ENCODE assay signal across 9 mouse cellular contexts in the genomic region with DNA sequence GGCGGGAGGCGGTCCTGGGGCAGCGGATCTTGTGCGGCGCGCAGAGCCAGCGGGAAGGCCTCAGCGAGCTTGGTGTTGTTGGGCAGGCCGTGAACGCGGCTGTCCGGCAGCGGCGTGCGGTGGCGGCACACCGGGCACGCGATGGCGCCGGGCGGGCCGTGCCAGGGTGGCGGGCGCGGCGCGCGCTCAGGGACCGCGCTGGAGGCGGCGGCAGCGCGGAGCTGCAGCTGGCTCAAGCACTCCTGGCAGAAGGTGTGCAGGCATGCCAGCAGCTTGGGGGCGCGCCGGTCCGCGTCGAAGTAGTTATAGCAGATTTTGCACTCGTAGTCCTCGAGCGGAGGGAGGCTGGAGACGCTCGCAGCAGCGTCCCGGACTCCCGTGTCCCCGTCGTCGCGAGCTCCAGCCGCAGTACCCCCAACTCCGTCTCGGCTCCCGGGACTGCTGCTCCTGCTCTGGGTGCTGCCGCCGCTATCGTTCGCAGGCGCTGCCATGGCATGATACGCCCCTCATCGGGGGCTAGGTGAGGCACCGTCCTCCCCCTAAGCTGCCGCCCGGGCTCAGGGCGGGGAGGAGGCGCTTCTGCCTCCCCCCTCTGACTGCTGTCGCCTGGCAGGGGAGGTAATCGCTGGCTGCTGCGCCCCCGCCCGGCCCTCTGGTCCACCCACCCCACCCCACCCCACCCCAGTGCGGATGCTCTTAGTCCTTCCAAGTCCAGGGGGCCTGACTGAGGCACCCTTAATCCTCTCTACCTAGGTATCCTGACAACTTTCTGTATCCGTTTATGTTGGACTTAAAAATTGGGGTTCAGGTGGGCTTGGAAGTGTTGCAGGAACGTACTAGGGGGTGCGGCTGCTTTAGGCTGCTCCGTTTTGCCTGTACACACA. TPM values are rescaled to one million over a fixed set of nuclear protein-coding genes. Genes with fewer than 3 reads are reported as not detected.
DNase-seq lines count a peak whose midpoint lies in the region; ATAC-seq lines count a peak whose summit lies in the region.
"Had no signal": no experiment of that assay in that cellular context is flagged by ENCODE, and none has a peak within 500 bp of the region (broad histone marks: within the 10 kb centered on the region; RNA-seq: fewer than 3 reads in every experiment).

No protein-coding gene starts in this region.

- peaks cover 7% of the 10 kb centered on the region; the same call in 1 of the 2 replicates for H3K4me1 ChIP-seq in kidney, embryonic 14.5 days (ENCODE audit: control insufficient read depth, insufficient read depth, low read length)
- H3K4me1 ChIP-seq in forebrain, embryonic 14.5 days (ENCODE audit: control insufficient read depth, insufficient read depth, low read length), result peaks cover 14% of the 10 kb centered on the region
- peaks cover 9% of the 10 kb centered on the region for H3K4me1 ChIP-seq in neural tube, embryonic 11.5 days (ENCODE audit: control insufficient read depth, insufficient read depth, low read length)

- WGBS in kidney, embryonic 14.5 days, result under 1% methylated on average over 55 of the region's 79 CpGs
- WGBS in forebrain, embryonic 14.5 days, result under 1% methylated on average over 44 of the region's 79 CpGs
- WGBS in neural tube, embryonic 11.5 days, result under 1% methylated on average over 68 of the region's 79 CpGs

- no peaks in the 10 kb centered on the region for H3K9me3 ChIP-seq in kidney, embryonic 14.5 days (ENCODE audit: control insufficient read depth, low read length)
- no peaks in the 10 kb centered on the region for H3K9me3 ChIP-seq in forebrain, embryonic 14.5 days (replicated peaks; ENCODE audit: control insufficient read depth, low read length)
- H3K9me3 ChIP-seq in neural tube, embryonic 11.5 days (ENCODE audit: control insufficient read depth, low read length), result no peaks in the 10 kb centered on the region

- no peak for DNase-seq in kidney, adult 8-10 months
- DNase-seq in adrenal gland, postnatal 10 days, result peak; percentile 51
- DNase-seq in forebrain, embryonic 14.5 days (ENCODE audit: low spot score), result no peak
- peak; percentile 54 to 68 for DNase-seq in kidney, postnatal 4 days
- DNase-seq in neural tube, embryonic 11.5 days (ENCODE audit: low spot score), result no peak
- DNase-seq in gastrocnemius, adult 18-20 months (ENCODE audit: low spot score), result no peak
- DNase-seq in Muller cell, postnatal 12 days (ENCODE audit: inconsistent ontology term), result no peak

- no peaks in the 10 kb centered on the region for H3K36me3 ChIP-seq in kidney, embryonic 14.5 days (ENCODE audit: control insufficient read depth, insufficient read depth, low read length)
- H3K36me3 ChIP-seq in forebrain, embryonic 14.5 days (ENCODE audit: control insufficient read depth, insufficient read depth, low read length), result no peaks in the 10 kb centered on the region
- H3K36me3 ChIP-seq in neural tube, embryonic 11.5 days (ENCODE audit: control insufficient read depth, insufficient read depth, low read length), result no peaks in the 10 kb centered on the region

- H3K4me3 ChIP-seq in kidney, embryonic 14.5 days (ENCODE audit: low read length), result peak overlapping the region; percentile 51
- peak overlapping the region; percentile 44 for H3K4me3 ChIP-seq in forebrain, embryonic 14.5 days (ENCODE audit: low read depth, low read length)
- peak overlapping the region; percentile 51 for H3K4me3 ChIP-seq in neural tube, embryonic 11.5 days (ENCODE audit: low read depth, low read length)

- peak; percentile 58 for ATAC-seq in kidney, embryonic 14.5 days (ENCODE audit: low FRiP score, low TSS enrichment)
- ATAC-seq in forebrain, embryonic 14.5 days, result peak; percentile 57; the same call in 1 of the 2 replicates
- ATAC-seq in neural tube, embryonic 11.5 days (ENCODE audit: insufficient read depth, low FRiP score, low TSS enrichment), result peak; percentile 43

- peak overlapping the region; percentile 94 for H3K4me2 ChIP-seq in kidney, embryonic 14.5 days (replicated peaks; ENCODE audit: low read depth, low read length)
- peak overlapping the region; percentile 89 for H3K4me2 ChIP-seq in forebrain, embryonic 14.5 days (ENCODE audit: low read length)
- peak overlapping the region; percentile 88 for H3K4me2 ChIP-seq in neural tube, embryonic 11.5 days (ENCODE audit: low read depth)

- H3K27ac ChIP-seq in kidney, embryonic 14.5 days (ENCODE audit: low read depth, low read length), result no peak overlapping the region
- H3K27ac ChIP-seq in forebrain, embryonic 14.5 days (ENCODE audit: low read depth, low read length), result no peak overlapping the region
- no peak overlapping the region for H3K27ac ChIP-seq in neural tube, embryonic 11.5 days (ENCODE audit: low read depth, low read length)

- H3K9ac ChIP-seq in kidney, embryonic 14.5 days (ENCODE audit: low read depth, low read length), result peak overlapping the region; percentile 46
- peak overlapping the region; percentile 46 for H3K9ac ChIP-seq in forebrain, embryonic 14.5 days (ENCODE audit: low read length)
- H3K9ac ChIP-seq in neural tube, embryonic 11.5 days (ENCODE audit: low read length), result peak overlapping the region; percentile 48

- peaks cover 86% of the 10 kb centered on the region for H3K27me3 ChIP-seq in kidney, embryonic 14.5 days (ENCODE audit: control insufficient read depth, insufficient read depth, low read length)
- peaks cover 87% of the 10 kb centered on the region for H3K27me3 ChIP-seq in forebrain, embryonic 14.5 days (replicated peaks; ENCODE audit: control insufficient read depth, insufficient read depth, low read length)
- H3K27me3 ChIP-seq in neural tube, embryonic 11.5 days (ENCODE audit: control insufficient read depth, insufficient read depth, low read length), result peaks cover 68% of the 10 kb centered on the region

RNA-seq across cellular contexts. Expression of gene Pax3, which starts 20.5 kb away (rescaled TPM):
- polyA plus RNA-seq in kidney, embryonic 14.5 days (2014; fragmentation: Nextera tagmentation; extraction: Ambion mirVana), result 0.14 TPM in 2 replicates
- under 1 TPM in 1 of 2 experiments, not detected in 1; 0.88 TPM for total RNA-seq in adrenal gland, postnatal 10 days (2021)
- 0.24 and 0.33 TPM in 2 replicates for polyA plus RNA-seq in forebrain, embryonic 14.5 days (2014; fragmentation: Nextera tagmentation; extraction: Ambion mirVana)
- 36.2 and 42.8 TPM in 2 replicates for polyA plus RNA-seq in neural tube, embryonic 11.5 days (2014; fragmentation: Nextera tagmentation; extraction: Ambion mirVana)
- under 1 TPM; 0.07 to 0.50 TPM for total RNA-seq in gastrocnemius, adult 18-20 months (2021)
- polyA plus RNA-seq: large intestine, adult 2 months had no signal

Comparison
In these comparisons a context has a peak if more than half of its experiments do, and no peak if none do; other contexts are left out.
1. DNase-seq: peak in adrenal gland, postnatal 10 days (single experiment) and kidney, postnatal 4 days (2 of 2); none in kidney, adult 8-10 months (0 of 2), forebrain, embryonic 14.5 days (single experiment), neural tube, embryonic 11.5 days (single experiment), gastrocnemius, adult 18-20 months (single experiment) and Muller cell, postnatal 12 days (single experiment).
2. RNA of gene Pax3, which starts 20.5 kb away (polyA plus RNA-seq): 36.2 to 42.8 TPM in neural tube, embryonic 11.5 days; 0.24 to 0.33 TPM in forebrain, embryonic 14.5 days and 0.14 TPM in kidney, embryonic 14.5 days; every median in the first group is over 10 times any median in the second.
3. Peak in every context shown above with its lines, with median percentiles within 50 percentile points of each other: ATAC-seq, H3K4me2 ChIP-seq, H3K4me3 ChIP-seq and H3K9ac ChIP-seq.